In genomic region chrX:74368209-74368909, GRCm38 (mm10) we compare ENCODE assay signal across 7 mouse cellular contexts. TPM values are rescaled to one million over a fixed set of nuclear protein-coding genes. Genes with fewer than 3 reads are reported as not detected.
DNase-seq lines count a peak whose midpoint lies in the region; ATAC-seq and TF ChIP-seq lines count a peak whose summit lies in the region.

No protein-coding gene starts in this region.

- no peaks in the 10 kb centered on the region for H3K4me1 ChIP-seq in intestine, postnatal 0 days (replicated peaks; ENCODE audit: control insufficient read depth, insufficient read depth, low read length)
- peaks cover 12% of the 10 kb centered on the region for H3K4me1 ChIP-seq in limb, embryonic 13.5 days
- H3K4me1 ChIP-seq in midbrain, embryonic 14.5 days (ENCODE audit: control insufficient read depth, insufficient read depth, low read length): peaks cover 9% of the 10 kb centered on the region
- peaks cover 5% of the 10 kb centered on the region; the same call in 1 of the 2 replicates for H3K4me1 ChIP-seq in spleen, adult 2 months (ENCODE audit: control insufficient read depth, insufficient read depth, insufficient read length)

- peak overlapping the region; percentile 54 for H3K4me3 ChIP-seq in intestine, postnatal 0 days (ENCODE audit: low read depth, low read length)
- peak overlapping the region; percentile 61 for H3K4me3 ChIP-seq in limb, embryonic 13.5 days
- peak overlapping the region; percentile 55 for H3K4me3 ChIP-seq in midbrain, embryonic 14.5 days (replicated peaks; ENCODE audit: low read depth, low read length)
- peak overlapping the region; percentile 64 for H3K4me3 ChIP-seq in spleen, adult 2 months (ENCODE audit: extremely low read depth, insufficient read depth, insufficient read length)

- TF ChIP-seq CTCF in intestine, postnatal 0 days (IDR thresholded peaks at IDR 0.05; ENCODE audit: low read depth): peak; percentile 51
- TF ChIP-seq CTCF in spleen, adult 2 months (IDR thresholded peaks at IDR 0.05; ENCODE audit: extremely low read depth, insufficient read depth, insufficient read length, insufficient replicate concordance): no peak

- H3K27me3 ChIP-seq in intestine, postnatal 0 days (replicated peaks; ENCODE audit: control insufficient read depth, insufficient read depth, low read length): no peaks in the 10 kb centered on the region
- no peaks in the 10 kb centered on the region for H3K27me3 ChIP-seq in limb, embryonic 13.5 days
- H3K27me3 ChIP-seq in midbrain, embryonic 14.5 days (ENCODE audit: control insufficient read depth, insufficient read depth, low read length): no peaks in the 10 kb centered on the region
- H3K27me3 ChIP-seq in spleen, adult 2 months (ENCODE audit: control insufficient read depth, insufficient read depth, low read length): no peaks in the 10 kb centered on the region

- 22% methylated on average over 45 of the region's 49 CpGs for WGBS in intestine, postnatal 0 days
- WGBS in limb, embryonic 13.5 days: 23% methylated on average over 31 of the region's 49 CpGs
- 22% methylated on average over 48 of the region's 49 CpGs for WGBS in midbrain, embryonic 14.5 days
- 28% methylated on average over 49 of the region's 49 CpGs for WGBS in spleen, adult 2 months

- peak overlapping the region; percentile 67 for H3K4me2 ChIP-seq in intestine, postnatal 0 days (replicated peaks; ENCODE audit: low read depth)
- H3K4me2 ChIP-seq in limb, embryonic 13.5 days (replicated peaks): peak overlapping the region; percentile 70
- peak overlapping the region; percentile 62 for H3K4me2 ChIP-seq in midbrain, embryonic 14.5 days (ENCODE audit: low read length)

- DNase-seq in adrenal gland, adult 2 months: peak; percentile 87
- peak; percentile 70 for DNase-seq in embryo, embryonic 9.5 days (ENCODE audit: extremely low spot score)
- peak; percentile 80 for DNase-seq in midbrain, embryonic 14.5 days
- peak; percentile 29 to 66 for DNase-seq in spleen, adult 2 months (ENCODE audit: low read depth in 1 of 2, low spot score in 2 of 2)

- H3K9ac ChIP-seq in intestine, postnatal 0 days (ENCODE audit: low read depth, low read length): peak overlapping the region; percentile 70
- H3K9ac ChIP-seq in limb, embryonic 13.5 days: peak overlapping the region; percentile 81
- H3K9ac ChIP-seq in midbrain, embryonic 14.5 days (replicated peaks; ENCODE audit: low read length): peak overlapping the region; percentile 75

- no peaks in the 10 kb centered on the region for H3K9me3 ChIP-seq in intestine, postnatal 0 days (ENCODE audit: control insufficient read depth)
- no peaks in the 10 kb centered on the region for H3K9me3 ChIP-seq in limb, embryonic 13.5 days
- no peaks in the 10 kb centered on the region for H3K9me3 ChIP-seq in midbrain, embryonic 14.5 days (ENCODE audit: control insufficient read depth, low read length)

- H3K27ac ChIP-seq in intestine, postnatal 0 days (ENCODE audit: low read depth, low read length): peak overlapping the region; percentile 62; the same call in 1 of the 2 replicates
- H3K27ac ChIP-seq in limb, embryonic 13.5 days: peak overlapping the region; percentile 75
- peak overlapping the region; percentile 76 for H3K27ac ChIP-seq in midbrain, embryonic 14.5 days (replicated peaks; ENCODE audit: low read depth, low read length)
- peak overlapping the region; percentile 64 for H3K27ac ChIP-seq in spleen, adult 2 months (ENCODE audit: insufficient read depth, low read length)

- peak; percentile 65 for ATAC-seq in granulocyte monocyte progenitor cell, adult 5-6 weeks (replicated peaks; ENCODE audit: poor library complexity, severe bottlenecking)
- ATAC-seq in intestine, postnatal 0 days: peak; percentile 84
- ATAC-seq in limb, embryonic 13.5 days (ENCODE audit: low FRiP score, low read depth): peak; percentile 75
- peak; percentile 82 for ATAC-seq in midbrain, embryonic 14.5 days (ENCODE audit: low FRiP score, low TSS enrichment)

- TF ChIP-seq POLR2A in spleen, adult 2 months (IDR thresholded peaks at IDR 0.05; ENCODE audit: low read depth, low read length): no peak

- H3K36me3 ChIP-seq in intestine, postnatal 0 days (ENCODE audit: control insufficient read depth, insufficient read depth): no peaks in the 10 kb centered on the region
- H3K36me3 ChIP-seq in limb, embryonic 13.5 days: peaks cover 12% of the 10 kb centered on the region; the same call in 1 of the 2 replicates
- H3K36me3 ChIP-seq in midbrain, embryonic 14.5 days (ENCODE audit: control insufficient read depth, insufficient read depth, low read length): no peaks in the 10 kb centered on the region
- H3K36me3 ChIP-seq in spleen, adult 2 months (ENCODE audit: control insufficient read depth, insufficient read depth, low read length): peaks cover 1% of the 10 kb centered on the region; the same call in 1 of the 2 replicates

RNA-seq across cellular contexts. Expression of gene Ubl4a, which starts 4.7 kb away (rescaled TPM):
- 10 to 100 TPM; 64.3 to 67.5 TPM for total RNA-seq in adrenal gland, adult 2 months (2021)
- polyA plus RNA-seq in adrenal gland, adult 2 months (2012; rRNA removed): 31.3 and 37.0 TPM in 2 replicates
- total RNA-seq in granulocyte monocyte progenitor cell, adult 5-6 weeks (2014; fragmentation: Nextera tagmentation): 49.7 and 50.3 TPM in 2 replicates
- 15.8 and 17.3 TPM in 2 replicates for total RNA-seq in granulocyte monocyte progenitor cell, adult 5-6 weeks (2017)
- 77.4 and 78.1 TPM in 2 replicates for polyA plus RNA-seq in intestine, postnatal 0 days (2015; fragmentation: Nextera tagmentation; extraction: Ambion mirVana)
- polyA plus RNA-seq in limb, embryonic 13.5 days (2015; fragmentation: Nextera tagmentation; extraction: Ambion mirVana): 62.2 and 68.2 TPM in 2 replicates
- polyA plus RNA-seq in midbrain, embryonic 14.5 days (2014; fragmentation: Nextera tagmentation; extraction: Ambion mirVana): 66.8 and 76.0 TPM in 2 replicates
- 24.1 and 24.5 TPM in 2 replicates for polyA plus RNA-seq in spleen, adult 2 months (2012; rRNA removed)

RNA-seq across cellular contexts. Expression of gene Slc10a3, which starts 4.8 kb away (rescaled TPM):
- total RNA-seq in adrenal gland, adult 2 months (2021): 10 to 100 TPM; 16.9 to 27.8 TPM
- 23.1 and 27.3 TPM in 2 replicates for polyA plus RNA-seq in adrenal gland, adult 2 months (2012; rRNA removed)
- 32.0 and 39.6 TPM in 2 replicates for total RNA-seq in granulocyte monocyte progenitor cell, adult 5-6 weeks (2014; fragmentation: Nextera tagmentation)
- total RNA-seq in granulocyte monocyte progenitor cell, adult 5-6 weeks (2017): 12.8 and 18.3 TPM in 2 replicates
- polyA plus RNA-seq in intestine, postnatal 0 days (2015; fragmentation: Nextera tagmentation; extraction: Ambion mirVana): 16.9 and 18.3 TPM in 2 replicates
- 19.6 and 21.3 TPM in 2 replicates for polyA plus RNA-seq in limb, embryonic 13.5 days (2015; fragmentation: Nextera tagmentation; extraction: Ambion mirVana)
- polyA plus RNA-seq in midbrain, embryonic 14.5 days (2014; fragmentation: Nextera tagmentation; extraction: Ambion mirVana): 6.4 and 9.4 TPM in 2 replicates
- polyA plus RNA-seq in spleen, adult 2 months (2012; rRNA removed): 14.0 and 15.0 TPM in 2 replicates

RNA-seq across cellular contexts. Expression of gene Lage3, which starts 14.9 kb away (rescaled TPM):
- total RNA-seq in adrenal gland, adult 2 months (2021): 10 to 100 TPM; 47.4 to 56.2 TPM
- 31.4 and 44.2 TPM in 2 replicates for polyA plus RNA-seq in adrenal gland, adult 2 months (2012; rRNA removed)
- 72.4 and 93.2 TPM in 2 replicates for total RNA-seq in granulocyte monocyte progenitor cell, adult 5-6 weeks (2014; fragmentation: Nextera tagmentation)
- 23.5 and 28.4 TPM in 2 replicates for total RNA-seq in granulocyte monocyte progenitor cell, adult 5-6 weeks (2017)
- 58.3 and 62.2 TPM in 2 replicates for polyA plus RNA-seq in intestine, postnatal 0 days (2015; fragmentation: Nextera tagmentation; extraction: Ambion mirVana)
- 114 and 115 TPM in 2 replicates for polyA plus RNA-seq in limb, embryonic 13.5 days (2015; fragmentation: Nextera tagmentation; extraction: Ambion mirVana)
- polyA plus RNA-seq in midbrain, embryonic 14.5 days (2014; fragmentation: Nextera tagmentation; extraction: Ambion mirVana): 74.1 and 76.0 TPM in 2 replicates
- polyA plus RNA-seq in spleen, adult 2 months (2012; rRNA removed): 28.1 and 29.0 TPM in 2 replicates

RNA-seq across cellular contexts. Expression of gene Fam3a, which starts 24.7 kb away (rescaled TPM):
- 10 to 100 TPM; 25.1 to 36.6 TPM for total RNA-seq in adrenal gland, adult 2 months (2021)
- 48.8 and 51.3 TPM in 2 replicates for polyA plus RNA-seq in adrenal gland, adult 2 months (2012; rRNA removed)
- 8.8 and 21.1 TPM in 2 replicates for total RNA-seq in granulocyte monocyte progenitor cell, adult 5-6 weeks (2014; fragmentation: Nextera tagmentation)
- total RNA-seq in granulocyte monocyte progenitor cell, adult 5-6 weeks (2017): 12.3 and 14.7 TPM in 2 replicates
- polyA plus RNA-seq in intestine, postnatal 0 days (2015; fragmentation: Nextera tagmentation; extraction: Ambion mirVana): 20.9 and 22.0 TPM in 2 replicates
- polyA plus RNA-seq in limb, embryonic 13.5 days (2015; fragmentation: Nextera tagmentation; extraction: Ambion mirVana): 42.3 and 43.5 TPM in 2 replicates
- polyA plus RNA-seq in midbrain, embryonic 14.5 days (2014; fragmentation: Nextera tagmentation; extraction: Ambion mirVana): 31.0 and 33.0 TPM in 2 replicates
- polyA plus RNA-seq in spleen, adult 2 months (2012; rRNA removed): 25.4 and 32.9 TPM in 2 replicates

RNA-seq across cellular contexts. Expression of gene Ikbkg, which starts 24.7 kb away (rescaled TPM):
- 100 to 1,000 TPM in 1 of 2 experiments, 10 to 100 TPM in 1; 61.8 to 103 TPM for total RNA-seq in adrenal gland, adult 2 months (2021)
- 13.7 and 17.3 TPM in 2 replicates for polyA plus RNA-seq in adrenal gland, adult 2 months (2012; rRNA removed)
- 13.1 and 23.7 TPM in 2 replicates for total RNA-seq in granulocyte monocyte progenitor cell, adult 5-6 weeks (2014; fragmentation: Nextera tagmentation)
- 23.1 and 57.0 TPM in 2 replicates for total RNA-seq in granulocyte monocyte progenitor cell, adult 5-6 weeks (2017)
- 12.0 and 12.7 TPM in 2 replicates for polyA plus RNA-seq in intestine, postnatal 0 days (2015; fragmentation: Nextera tagmentation; extraction: Ambion mirVana)
- 18.2 and 18.4 TPM in 2 replicates for polyA plus RNA-seq in limb, embryonic 13.5 days (2015; fragmentation: Nextera tagmentation; extraction: Ambion mirVana)
- 17.8 and 23.9 TPM in 2 replicates for polyA plus RNA-seq in midbrain, embryonic 14.5 days (2014; fragmentation: Nextera tagmentation; extraction: Ambion mirVana)
- 10.1 and 14.7 TPM in 2 replicates for polyA plus RNA-seq in spleen, adult 2 months (2012; rRNA removed)

Comparison
In these comparisons a context has a peak if more than half of its experiments do, and no peak if none do; other contexts are left out.
1. Peak in every context shown above with its lines: DNase-seq, ATAC-seq, H3K4me3 ChIP-seq and H3K27ac ChIP-seq.